Mouse (Mus musculus): ENCODE measurements around the gene Aqp1. TPM values are rescaled to one million over a fixed set of nuclear protein-coding genes. Genes with fewer than 3 reads are reported as not detected.

Gene Aqp1
- total RNA-seq, 2 experiments from 2014 or later = 0.43 to 1.2 TPM

DNA sequence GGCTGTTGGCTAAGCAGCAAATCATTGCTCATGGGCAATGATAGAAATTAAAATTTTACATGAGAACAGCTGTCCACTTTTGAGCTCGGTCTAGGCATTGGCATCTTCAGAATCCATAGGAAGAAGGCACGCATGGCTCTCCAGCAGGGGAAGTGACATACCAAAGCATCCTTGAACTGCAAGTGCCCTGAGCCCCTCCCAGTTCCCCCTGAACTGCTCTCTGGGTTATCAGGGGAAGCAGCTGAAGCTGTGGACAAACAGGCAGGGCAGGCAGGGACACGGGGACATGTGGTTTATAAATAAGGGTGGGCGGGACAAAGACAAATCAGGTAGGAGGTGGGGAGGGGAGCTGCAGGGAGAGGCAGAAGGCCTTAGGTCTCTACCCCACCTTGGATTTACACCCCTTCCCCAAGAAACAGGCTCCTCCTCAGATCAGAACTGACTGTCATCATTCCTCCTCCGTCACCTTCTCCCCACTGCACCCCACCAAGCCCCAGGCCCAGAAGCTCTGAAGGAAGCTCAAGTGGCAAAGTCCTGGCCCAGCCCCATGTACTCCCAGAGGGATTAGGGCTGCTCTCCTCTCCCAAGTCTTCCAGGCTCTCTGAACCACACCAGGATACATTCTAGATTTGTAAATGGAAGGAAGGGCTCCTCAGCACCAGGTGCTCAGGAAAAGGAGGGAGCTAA, 19.9 kb downstream of the Aqp1 start:
- no peak for DNase-seq (ENCODE audit: low spot score in 2 of 2)

GRCm38 (mm10) chr6:55356976-55357635, 20.9 kb downstream of the Aqp1 start:
- no peak for DNase-seq (ENCODE audit: low spot score in 2 of 2)

DNA sequence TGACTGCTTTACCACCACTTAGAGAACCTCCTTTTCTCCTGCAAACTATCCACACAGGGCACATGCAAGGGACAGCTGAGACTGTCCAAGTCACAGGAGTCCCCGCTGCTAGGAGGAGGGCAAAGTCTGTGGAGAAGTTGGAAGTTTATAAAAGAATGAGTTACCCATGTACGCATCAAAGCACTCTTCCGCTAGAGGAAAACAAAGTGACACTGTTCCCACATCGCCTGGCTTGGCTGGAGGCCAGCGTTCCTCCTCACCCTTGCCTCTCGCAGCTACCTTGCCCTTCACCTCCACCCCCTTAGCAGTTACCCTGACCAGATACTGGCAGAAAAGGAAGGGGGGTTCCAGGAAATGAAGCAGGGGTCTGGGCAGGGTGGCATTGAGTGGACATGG, 21.4 kb downstream of the Aqp1 start:
- DNase-seq (ENCODE audit: low spot score in 2 of 2) = no peak

DNA sequence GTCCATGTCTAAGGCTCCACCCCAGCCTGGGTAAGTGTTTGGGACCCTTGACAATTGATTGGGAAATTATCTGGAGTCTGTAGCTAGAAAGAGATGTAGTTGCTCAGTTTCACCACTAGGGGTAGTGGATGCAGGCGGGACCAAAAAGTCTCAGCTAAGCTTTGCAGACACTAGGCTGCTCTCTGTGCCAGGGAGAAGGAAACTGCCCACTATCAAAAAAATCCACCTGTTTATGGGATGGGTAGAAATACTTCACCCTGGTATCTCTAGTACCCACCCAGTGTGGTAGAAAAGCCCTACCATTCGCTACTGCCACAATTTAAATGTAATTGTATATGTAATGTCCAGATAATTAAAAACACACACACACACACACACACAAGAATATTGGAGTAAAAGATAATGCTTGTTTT, 22.5 kb downstream of the Aqp1 start:
- no peak for DNase-seq (ENCODE audit: low spot score in 2 of 2)

- DNase-seq (ENCODE audit: low spot score in 2 of 2) = no peak
These were observed 26.4 kb downstream of the Aqp1 start for GRCm38 (mm10) chr6:55362663-55363062.

GRCm38 (mm10) chr6:55367126-55367525, 30.9 kb downstream of the Aqp1 start:
- DNase-seq (ENCODE audit: low spot score in 2 of 2) = no peak

GRCm38 (mm10) chr6:55370831-55371230, 34.6 kb downstream of the Aqp1 start:
- no peak for DNase-seq (ENCODE audit: low spot score in 2 of 2)

- DNase-seq (ENCODE audit: low spot score in 2 of 2) = no peak
These were observed 39.8 kb downstream of the Aqp1 start, which contains the start of gene Ghrhr for GRCm38 (mm10) chr6:55376076-55376475. Ghrhr (plus strand) TSS chr6:55376295.

GRCm38 (mm10) chr6:55376511-55376910, 40.3 kb downstream of the Aqp1 start:
- DNase-seq (ENCODE audit: low spot score in 2 of 2) = no peak

DNA sequence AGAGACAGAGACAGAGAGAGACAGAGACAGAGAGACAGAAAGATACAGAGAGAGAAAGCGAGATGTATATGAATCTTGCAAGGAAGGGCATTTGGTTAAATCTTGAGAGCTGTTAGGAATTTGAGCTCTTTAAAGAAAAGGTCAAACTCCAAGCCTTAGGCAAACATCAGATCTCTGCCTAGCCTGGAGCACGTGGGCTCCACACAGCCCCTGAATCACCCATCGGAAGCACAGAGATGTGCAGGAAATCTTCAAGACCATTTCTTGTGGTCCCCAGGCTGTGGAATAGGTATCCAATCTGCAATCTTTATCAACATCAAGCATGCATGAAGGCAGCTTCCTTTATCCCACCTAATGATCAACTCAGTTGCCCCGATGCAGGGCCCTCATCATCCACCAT, 41.2 kb downstream of the Aqp1 start:
- DNase-seq (ENCODE audit: low spot score in 2 of 2) = no peak

- DNase-seq (ENCODE audit: low spot score in 2 of 2) = peak; percentile 49 to 81
These were observed 43.6 kb downstream of the Aqp1 start for GRCm38 (mm10) chr6:55379641-55380335.

GRCm38 (mm10) chr6:55381966-55382365, 45.7 kb downstream of the Aqp1 start:
- no peak for DNase-seq (ENCODE audit: low spot score in 2 of 2)

DNA sequence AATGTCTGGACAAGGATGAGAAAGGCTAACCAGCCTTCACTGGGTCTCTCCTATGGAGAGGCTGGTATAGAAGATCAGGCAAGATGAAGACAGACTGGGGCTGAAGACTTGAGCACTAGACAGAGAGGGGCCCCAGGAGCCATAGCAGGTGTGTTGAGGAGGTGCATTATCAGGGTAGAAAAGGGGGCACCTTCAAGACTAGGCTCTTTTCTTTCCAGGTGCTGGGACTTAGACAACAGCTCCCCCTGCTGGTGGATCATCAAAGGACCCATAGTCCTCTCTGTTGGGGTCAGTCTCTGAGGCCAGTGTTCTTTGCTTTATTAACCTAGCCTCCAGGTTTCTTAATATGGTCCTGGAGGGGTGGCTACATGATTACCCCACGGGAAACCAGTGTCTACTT, 47.7 kb downstream of the Aqp1 start:
- peak in 1 of 2 experiments; percentile 69 for DNase-seq (ENCODE audit: low spot score in 2 of 2)

DNA sequence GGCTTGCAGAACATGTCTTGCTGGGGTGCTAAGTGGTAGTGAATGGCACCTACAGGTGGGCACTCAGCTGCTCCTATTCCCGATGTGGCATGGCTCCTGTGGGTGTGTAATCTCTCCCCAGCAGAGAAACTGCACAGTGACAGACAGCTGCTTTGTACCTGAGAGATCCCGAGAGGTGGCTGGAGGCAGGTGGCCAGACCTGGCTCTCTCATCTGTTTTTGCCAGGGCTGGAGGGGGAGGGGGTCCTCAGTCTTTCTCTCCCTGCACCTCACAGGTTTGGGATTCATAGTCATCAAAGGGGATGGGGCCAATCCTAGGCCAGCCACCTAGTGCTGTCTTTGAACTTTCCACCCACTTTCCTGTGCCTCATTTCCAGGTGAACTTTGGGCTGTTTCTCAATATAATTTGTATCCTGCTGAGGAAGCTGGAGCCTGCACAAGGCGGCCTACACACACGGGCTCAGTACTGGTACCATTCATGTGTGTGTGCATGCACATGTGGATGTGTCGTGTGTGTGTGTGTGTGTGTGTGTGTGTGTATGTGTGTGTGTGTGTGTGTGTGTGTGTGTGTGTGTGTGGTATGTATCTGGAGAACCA, 48.2 kb downstream of the Aqp1 start:
- DNase-seq (ENCODE audit: low spot score in 2 of 2) = no peak

DNA sequence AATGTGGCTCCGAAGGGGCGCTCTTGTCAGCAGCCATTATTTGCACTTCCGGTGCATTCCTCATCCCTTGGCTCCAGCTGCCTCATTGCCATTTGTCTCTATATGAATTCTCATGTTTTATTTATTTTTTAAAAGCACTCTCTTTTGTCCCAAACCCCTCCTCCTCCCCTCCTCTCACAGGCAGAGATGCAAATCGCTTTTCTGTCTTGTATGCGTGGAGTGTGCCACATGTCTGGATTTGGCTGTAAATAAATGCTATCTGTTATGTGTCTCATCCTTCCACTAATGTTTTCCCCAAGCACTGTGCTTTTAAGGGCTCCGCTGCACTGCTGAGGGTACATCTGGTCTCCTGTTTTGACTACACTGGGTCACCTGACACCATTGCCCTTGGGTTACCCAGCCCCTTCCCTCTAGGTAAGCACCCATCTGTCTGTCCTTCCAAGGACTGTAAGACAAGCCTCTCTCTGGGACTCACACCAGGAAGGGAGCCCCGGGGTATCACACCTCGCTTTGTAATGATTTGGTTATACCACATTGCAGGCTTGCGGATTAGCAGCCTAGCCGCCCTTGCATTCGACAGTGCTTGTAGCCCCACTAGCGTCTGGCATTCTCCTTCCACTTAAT, 52.4 kb downstream of the Aqp1 start:
- peak in 1 of 2 experiments; percentile 43 for DNase-seq (ENCODE audit: low spot score in 2 of 2)

GRCm38 (mm10) chr6:55389321-55389720, 53.1 kb downstream of the Aqp1 start:
- no peak for DNase-seq (ENCODE audit: low spot score in 2 of 2)

DNA sequence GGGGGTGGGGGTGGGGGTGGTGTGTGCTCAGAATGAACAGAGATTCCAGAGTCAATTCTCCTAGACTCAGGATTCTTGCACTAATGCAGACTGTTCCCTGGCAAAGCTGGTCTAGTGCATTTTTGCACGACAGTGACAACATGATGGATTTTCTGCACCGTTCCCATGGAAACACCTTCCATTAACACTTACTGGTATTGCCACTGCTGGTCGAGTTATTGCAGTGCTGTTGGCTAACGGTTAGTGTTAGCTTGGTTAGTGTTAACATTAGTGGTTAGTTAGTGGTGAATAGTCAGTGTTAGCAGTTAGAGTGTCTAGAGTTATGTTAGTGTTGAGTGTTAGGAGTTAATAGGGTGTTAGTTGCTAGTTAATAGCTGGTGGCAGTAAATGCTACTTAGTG, 55.6 kb downstream of the Aqp1 start:
- peak in 1 of 2 experiments; percentile 49 for DNase-seq (ENCODE audit: low spot score in 2 of 2)

- DNase-seq (ENCODE audit: low spot score in 2 of 2) = peak; percentile 64 to 84
These were observed 56.2 kb downstream of the Aqp1 start for GRCm38 (mm10) chr6:55392453-55392852.

DNA sequence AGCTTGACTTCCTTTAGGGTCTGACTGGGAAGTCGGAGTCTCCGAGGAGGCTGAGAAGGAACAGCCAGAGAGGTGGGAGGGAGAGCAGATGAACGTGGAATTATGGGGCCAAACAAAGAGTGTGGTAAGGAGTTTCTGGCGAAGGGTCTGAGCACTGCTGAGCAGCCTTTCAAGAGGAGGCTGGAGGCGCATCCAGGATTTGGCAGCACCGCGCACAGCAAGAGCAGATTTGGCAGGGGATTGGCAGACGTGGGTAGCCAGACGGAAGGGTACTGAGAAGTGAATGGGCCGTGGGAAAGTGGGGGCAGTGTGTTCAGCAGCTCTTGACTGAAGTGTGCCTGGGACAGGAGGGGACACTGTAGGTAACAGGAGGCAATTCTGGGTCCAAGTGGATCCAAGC, 58.6 kb downstream of the Aqp1 start:
- DNase-seq (ENCODE audit: low spot score in 2 of 2) = peak; percentile 82 to 88

- DNase-seq (ENCODE audit: low spot score in 2 of 2) = no peak
These were observed 59.9 kb downstream of the Aqp1 start for GRCm38 (mm10) chr6:55396176-55396575.

GRCm38 (mm10) chr6:55396622-55397041, 60.4 kb downstream of the Aqp1 start:
- peak; percentile 78 to 88 for DNase-seq (ENCODE audit: low spot score in 2 of 2)
